Mouse (Mus musculus) MEL (cell line): Measurements from ENCODE around the gene Slc39a11.

ENCODE experiments used
- CTCF ChIP-seq, 3 experiments: IDR thresholded peaks in 2 of 3; conservative IDR thresholded peaks in 1 of 3; 2 replicates each; pipeline ENCODE4 v1.5.1; 2011 to 2012; ENCODE audit warnings: low read length in 3 of 3, low read depth in 2 of 3, mild to moderate bottlenecking in 2 of 3, improper control_type of control experiment in 1 of 3, inconsistent platforms in 1 of 3, mixed read lengths in 1 of 3, moderate library complexity in 1 of 3; ENCODE audit not compliant: control insufficient read depth in 1 of 3, insufficient read depth in 1 of 3, poor library complexity in 1 of 3, severe bottlenecking in 1 of 3
- EP300 ChIP-seq, 2 experiments: IDR thresholded peaks; 2 replicates each; pipeline ENCODE4 v1.6.1; 2011; ENCODE audit warnings: improper control_type of control experiment in 2 of 2, low read length in 2 of 2, low read depth in 1 of 2, mild to moderate bottlenecking in 1 of 2
- POLR2A ChIP-seq, 2 experiments: IDR thresholded peaks; 2 replicates each; pipeline ENCODE4 v1.6.1; 2011 to 2012; ENCODE audit warnings: low read length in 2 of 2, mild to moderate bottlenecking in 2 of 2, control low read depth in 1 of 2, improper control_type of control experiment in 1 of 2, low read depth in 1 of 2, moderate library complexity in 1 of 2; ENCODE audit not compliant: control insufficient read depth in 1 of 2, insufficient read depth in 1 of 2, poor library complexity in 1 of 2

DNA sequence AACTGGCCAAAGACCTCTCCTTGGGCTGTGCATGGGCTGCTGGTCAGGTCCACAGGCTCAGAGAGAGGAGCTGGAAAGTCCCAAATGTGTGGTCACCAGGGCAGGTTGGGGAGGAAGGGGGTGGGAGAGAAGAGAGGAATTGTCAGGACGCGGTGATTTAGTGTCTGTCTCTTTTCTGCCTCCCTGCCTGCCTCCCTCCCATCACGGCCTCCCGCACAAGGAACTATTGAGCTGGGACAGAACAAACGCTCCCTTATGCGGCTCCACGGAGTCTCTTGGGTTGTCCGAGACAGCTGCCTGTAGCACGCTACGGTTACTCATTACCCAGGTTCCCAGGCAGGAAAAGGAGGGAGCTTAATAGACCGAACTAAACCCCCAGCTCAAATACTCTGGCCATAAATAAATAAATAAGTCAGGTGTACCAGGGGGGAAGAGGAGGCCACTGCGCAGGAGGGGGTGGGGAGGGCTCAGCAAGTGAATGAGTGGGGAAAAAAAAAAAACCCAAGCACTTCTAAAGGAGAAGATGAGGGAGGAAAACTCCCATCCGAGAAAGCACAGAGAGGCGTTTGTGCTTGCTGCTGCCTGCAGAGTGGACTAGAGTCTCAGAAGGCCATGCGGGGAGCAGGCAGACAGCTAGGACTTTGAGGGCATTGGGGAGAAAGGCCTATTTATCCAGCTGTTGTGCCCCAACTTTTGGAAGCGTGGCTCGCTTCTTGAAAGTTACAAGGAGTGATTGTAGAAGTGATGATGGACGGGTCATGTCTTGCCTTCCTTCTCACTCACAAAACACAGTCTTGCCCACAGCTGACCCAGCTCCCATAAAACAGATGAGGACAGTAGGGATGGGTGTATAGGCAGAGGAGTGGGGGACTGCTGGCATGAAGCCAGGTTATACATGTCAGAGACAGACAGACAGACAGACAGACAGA lies 428.3 kb downstream of the Slc39a11 start:
- no peak for TF ChIP-seq EP300 (IDR thresholded peaks at IDR 0.05; ENCODE audit: low read depth in 1 of 2, low read length in 2 of 2)
- no peak for TF ChIP-seq CTCF (IDR thresholded peaks at IDR 0.05 in 2 of 3, conservative IDR thresholded peaks at IDR 0.05 in 1 of 3; ENCODE audit: control insufficient read depth in 1 of 3, insufficient read depth in 1 of 3, low read depth in 2 of 3, low read length in 3 of 3, poor library complexity in 1 of 3, severe bottlenecking in 1 of 3)
- no peak for TF ChIP-seq POLR2A (IDR thresholded peaks at IDR 0.05; ENCODE audit: control insufficient read depth in 1 of 2, insufficient read depth in 1 of 2, low read depth in 1 of 2, low read length in 2 of 2, poor library complexity in 1 of 2)
